Mouse (Mus musculus): ENCODE measurements around the gene Zscan22.
"Not testable (repeated sequence)": the region's sequence is repeated elsewhere in the genome, so short reads cannot be mapped to it uniquely, and the experiment has no call there.

Zscan22 gene

DNA sequence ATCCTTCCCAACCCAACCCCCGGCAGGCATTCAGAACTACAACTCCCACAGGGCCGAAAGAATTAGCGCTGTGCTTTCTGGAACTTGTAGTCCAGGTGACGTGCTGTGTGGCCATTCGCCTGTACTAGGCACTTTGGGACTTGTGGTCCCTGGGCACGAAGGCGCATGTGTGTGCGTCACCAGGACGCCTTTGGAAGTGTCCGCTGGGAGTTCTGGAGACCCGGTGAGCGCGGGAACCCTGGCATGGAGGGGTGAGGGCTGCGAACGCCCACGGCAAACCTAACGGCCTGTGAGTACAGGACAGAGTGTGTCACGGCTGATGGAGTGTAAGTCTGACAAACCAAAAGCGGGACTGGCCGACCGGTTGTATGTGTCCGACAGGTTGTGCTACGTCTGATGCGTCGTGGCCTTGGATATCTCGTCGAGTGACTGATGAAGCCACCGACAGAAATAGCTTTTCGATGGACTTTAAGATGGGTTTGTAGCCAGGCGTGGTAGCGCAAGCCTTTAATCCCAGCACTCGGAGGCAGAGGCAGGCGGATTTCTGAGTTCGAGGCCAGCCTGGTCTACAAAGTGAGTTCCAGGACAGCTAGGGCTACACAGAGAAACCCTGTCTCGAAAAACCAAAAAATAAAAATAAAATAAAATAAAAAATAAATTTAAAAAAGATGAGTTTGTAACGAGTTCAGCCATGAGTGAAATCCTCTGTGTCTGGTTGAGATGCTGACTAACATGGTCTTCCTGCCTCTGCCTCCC is at the start of gene Zscan22:
Gene Zscan22, plus strand, starts transcription at position 161 of the 756 bp plus-strand sequence.
- in situ Hi-C loops (cut with MseI, MboI), result no loop called here

- in situ Hi-C loops (cut with MseI, MboI), result no loop called here
These were observed 23.3 kb upstream of the Zscan22 start for GRCm38 (mm10) chr7:12874301-12874700.

- in situ Hi-C loops (cut with MseI, MboI), result no loop called here
These were observed 17.6 kb upstream of the Zscan22 start for GRCm38 (mm10) chr7:12880036-12880435.

DNA sequence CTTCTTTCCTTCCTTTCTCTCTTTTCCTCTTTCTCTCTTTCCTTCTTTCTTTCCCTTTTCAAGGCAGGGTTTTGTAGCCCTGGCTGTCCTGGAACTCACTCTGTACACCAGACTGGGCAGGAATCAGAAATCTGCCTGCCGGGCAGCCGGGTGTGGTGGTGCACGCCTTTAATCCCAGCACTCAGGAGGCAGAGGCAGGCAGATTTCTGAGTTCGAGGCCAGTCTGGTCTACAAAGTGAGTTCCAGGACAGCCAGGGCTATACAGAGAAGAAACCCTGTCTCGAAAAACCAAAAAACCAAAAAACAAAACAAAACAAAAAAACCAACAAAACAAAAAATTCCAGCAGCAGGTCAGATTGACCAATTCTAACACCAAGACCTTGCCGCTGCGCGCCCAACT is 17.1 kb upstream of the Zscan22 start:
- in situ Hi-C loops (cut with MseI, MboI), result not testable (repeated sequence)

DNA sequence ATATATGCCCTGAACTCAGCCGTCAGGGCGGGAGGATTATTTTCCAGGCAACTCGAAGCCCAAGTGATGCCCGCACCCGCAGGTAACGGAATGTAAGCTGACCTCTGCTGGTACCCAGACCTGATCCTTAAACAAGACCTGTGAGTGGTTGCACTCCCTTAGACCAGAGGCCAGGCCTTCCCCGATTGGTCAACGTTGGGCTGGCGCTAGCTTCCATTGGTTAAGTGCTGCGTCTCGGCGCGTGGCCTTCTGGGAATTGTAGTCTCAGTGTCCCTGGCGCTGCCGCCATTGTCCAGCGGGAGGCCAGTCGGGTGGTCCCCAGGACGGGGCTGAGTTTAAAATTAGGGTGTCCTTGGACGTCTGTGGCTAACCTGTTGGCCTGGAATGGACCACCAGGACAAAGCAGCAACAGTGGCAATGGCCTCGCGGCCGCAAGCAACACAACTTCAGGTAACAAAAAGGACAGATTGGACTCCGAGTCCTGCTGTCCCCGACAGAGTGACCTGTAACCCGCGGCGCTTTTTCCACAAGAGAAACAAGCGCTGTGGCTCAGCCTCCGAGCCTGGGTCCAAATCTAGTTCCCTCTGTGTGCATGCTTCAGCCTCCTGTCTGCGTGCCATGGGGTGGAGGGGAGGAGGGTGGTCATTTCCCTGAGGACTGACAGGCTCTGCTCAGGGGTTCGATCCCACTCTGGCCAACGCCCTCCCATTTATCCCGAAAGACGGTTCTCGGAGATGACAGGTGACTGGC is 16.5 kb upstream of the Zscan22 start, which contains the start of gene Zfp128:
Gene Zfp128, plus strand, starts transcription at position 267 of the 750 bp plus-strand sequence.
- in situ Hi-C loops (cut with MseI, MboI), result no loop called here

DNA sequence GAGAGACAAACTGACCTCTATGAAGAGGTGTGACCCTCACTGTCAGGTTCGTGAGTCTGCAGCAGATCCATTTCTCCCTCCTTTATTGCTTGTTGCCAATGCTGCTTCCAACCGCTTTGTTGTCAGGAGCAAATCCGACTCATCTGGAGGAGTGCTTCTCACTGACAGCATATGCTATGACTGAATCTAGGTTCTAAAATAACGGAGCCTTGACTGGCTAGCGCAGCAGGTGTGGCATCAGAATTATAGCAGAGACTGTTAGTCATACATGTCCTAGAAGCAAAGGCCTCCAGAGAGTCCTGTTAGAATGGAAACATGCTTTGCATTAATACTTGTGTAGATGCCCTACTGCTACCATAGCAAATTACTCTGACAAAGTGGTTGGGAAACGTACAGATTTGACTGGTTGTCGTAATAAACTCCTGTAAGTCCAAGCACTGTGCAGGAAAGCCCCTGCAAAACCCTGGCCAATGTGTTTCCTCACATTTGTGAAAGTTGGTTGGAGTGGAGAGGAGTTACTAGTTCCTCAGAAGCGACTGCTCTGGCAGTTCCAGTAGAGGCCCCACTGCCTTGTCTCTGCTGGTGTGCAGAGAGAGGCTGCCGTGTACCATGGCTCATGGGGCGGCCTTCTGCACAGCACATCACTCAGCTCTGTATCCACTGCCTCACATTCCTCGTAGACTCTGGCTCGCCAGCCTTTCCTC is 10.9 kb upstream of the Zscan22 start:
- in situ Hi-C loops (cut with MseI, MboI), result no loop called here

DNA sequence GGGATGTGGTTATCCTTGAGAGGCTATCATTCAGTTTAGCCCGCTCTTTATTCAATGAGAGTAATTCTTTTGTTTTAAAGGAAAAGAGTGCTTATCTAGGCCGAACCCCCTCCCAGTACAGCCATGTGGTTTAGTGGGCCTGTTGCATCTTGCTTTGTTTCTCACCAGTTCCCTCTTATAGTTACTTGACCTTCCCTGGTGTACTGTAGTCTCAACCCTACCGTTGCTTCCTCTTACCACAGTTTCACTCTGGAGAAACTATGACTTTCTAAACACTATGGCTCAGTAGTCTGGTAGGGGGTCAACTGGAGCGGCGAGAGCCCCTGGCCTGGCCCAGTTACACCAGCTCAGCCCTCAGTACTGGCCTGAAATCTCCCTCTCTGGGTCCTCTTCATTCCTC is 10.0 kb upstream of the Zscan22 start:
- in situ Hi-C loops (cut with MseI, MboI), result no loop called here

DNA sequence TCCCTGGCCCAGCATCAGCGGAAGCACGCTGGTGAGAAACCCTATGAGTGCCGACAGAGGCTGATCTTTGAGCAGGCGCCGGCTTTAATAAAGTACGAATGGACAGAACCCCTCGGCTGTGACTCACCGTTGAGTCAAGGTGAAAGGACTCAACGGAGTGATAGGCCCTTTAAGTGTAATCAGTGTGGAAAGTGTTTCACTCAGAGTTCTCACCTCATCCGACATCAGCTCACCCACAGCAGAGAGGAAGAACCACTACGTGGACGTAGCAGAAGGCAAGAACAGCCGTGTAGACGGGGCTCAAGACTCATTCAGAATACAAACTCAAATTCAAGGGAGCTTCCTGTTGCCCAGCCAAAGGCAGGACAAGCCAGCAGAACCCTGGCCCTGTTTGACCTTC is 6.7 kb upstream of the Zscan22 start:
- in situ Hi-C loops (cut with MseI, MboI), result no loop called here

GRCm38 (mm10) chr7:12891334-12891733 is 6.3 kb upstream of the Zscan22 start:
- in situ Hi-C loops (cut with MseI, MboI), result no loop called here

DNA sequence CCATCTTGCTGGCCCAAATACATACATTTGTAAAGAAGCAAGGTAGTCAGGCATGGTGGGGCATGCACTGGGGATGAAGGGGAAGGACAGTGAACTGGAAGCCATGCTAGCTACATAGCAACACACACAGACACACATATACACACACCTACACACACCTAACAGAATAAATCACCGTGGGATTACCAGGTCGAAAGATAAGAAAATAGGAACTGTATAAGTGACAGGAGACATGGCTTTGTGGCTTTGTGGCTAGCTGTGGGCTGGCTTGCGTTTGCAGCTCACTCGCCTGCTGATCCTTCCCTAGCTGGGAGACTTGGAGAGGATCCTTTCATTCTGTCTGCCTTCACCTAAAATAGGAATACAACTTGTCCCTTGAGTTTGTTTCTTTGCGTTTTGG is 3.9 kb downstream of the Zscan22 start:
- in situ Hi-C loops (cut with MseI, MboI), result no loop called here

DNA sequence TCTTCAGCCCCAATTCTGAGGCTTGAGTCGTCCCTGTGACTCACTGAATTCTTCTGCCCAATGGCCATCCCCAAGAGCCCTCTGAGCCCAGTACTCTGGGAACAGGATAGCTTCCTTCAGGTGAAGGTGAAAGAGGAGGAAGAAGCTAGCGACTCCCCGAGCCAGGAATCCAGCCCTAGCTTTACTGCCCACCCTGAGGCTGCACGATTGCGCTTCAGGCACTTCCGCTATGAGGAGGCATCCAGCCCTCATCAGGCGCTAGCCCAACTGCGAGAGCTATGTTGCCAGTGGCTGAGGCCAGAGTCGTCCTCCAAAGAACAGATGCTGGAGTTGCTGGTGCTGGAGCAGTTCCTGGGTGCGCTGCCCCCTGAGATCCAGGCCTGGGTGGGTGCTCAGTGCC is 6.0 kb downstream of the Zscan22 start:
- in situ Hi-C loops (cut with MseI, MboI), result no loop called here

- in situ Hi-C loops (cut with MseI, MboI), result no loop called here
These were observed 7.5 kb downstream of the Zscan22 start for GRCm38 (mm10) chr7:12905146-12905545.

DNA sequence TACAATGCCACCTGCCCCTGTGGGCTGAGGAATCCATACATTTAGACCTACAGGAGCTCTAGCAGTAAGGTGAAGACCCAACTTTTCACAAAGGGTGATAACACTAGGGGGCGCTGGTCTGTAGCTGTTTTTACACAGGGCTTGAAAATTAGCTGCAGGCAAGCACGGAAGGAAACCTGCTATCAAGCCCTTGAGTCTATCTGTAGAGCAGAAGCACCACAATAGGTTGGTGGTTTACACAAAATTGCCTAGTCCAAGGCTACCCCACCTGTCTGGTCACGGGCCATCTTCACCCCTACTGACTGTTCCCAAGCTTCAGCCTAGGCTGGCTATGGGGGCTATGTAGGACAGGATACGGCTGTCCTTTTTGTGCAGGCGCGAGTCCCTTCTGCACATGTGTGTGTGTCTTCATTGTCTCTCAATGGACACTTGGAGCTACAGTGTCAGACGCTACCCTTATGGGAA is 11.9 kb downstream of the Zscan22 start:
- in situ Hi-C loops (cut with MseI, MboI), result no loop called here

DNA sequence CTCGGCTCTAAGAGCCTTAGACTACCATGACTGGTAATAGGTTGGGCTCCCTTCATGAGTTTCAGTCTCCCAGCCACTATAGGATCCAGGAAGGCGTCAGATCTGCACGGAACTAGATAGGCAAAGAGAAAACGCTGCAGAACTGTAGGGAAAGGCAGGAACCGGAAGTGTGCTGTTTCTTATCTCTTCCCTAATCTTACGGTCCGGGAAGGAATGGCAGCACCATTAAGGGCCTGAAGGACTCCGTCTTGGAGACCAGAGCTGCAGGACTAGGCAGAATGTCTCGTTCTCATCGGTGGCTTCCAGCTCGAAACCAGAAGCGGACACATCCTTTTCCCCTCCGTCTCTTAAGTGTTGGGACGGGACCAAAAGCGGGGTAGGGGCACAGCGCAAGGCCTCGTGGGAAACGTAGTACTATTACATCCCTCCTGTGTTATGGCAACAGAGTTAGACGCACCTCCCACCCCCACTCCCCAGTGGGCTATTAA is 12.6 kb downstream of the Zscan22 start:
- in situ Hi-C loops (cut with MseI, MboI), result no loop called here

DNA sequence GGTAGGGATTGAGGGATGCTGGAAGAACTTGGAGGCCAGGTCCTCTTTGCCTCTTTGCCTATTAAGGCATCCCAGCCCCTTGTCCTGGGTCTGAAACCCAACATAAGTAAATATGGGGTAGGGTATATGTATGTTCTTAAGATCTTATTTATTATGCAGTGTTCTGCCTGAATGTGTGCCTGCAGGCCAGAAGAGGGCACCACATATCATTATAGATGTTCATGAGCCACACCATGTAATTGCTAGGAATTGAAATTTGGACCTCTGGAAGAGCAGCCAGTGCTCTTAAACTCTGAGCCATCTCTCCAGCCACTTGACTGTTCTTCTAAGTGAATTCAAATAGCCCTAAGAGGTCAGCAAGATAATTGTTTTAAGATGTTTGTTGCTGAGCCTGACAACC is 15.9 kb downstream of the Zscan22 start:
- in situ Hi-C loops (cut with MseI, MboI), result no loop called here

- in situ Hi-C loops (cut with MseI, MboI), result not testable (repeated sequence)
These were observed 22.9 kb downstream of the Zscan22 start for GRCm38 (mm10) chr7:12920495-12920894.

DNA sequence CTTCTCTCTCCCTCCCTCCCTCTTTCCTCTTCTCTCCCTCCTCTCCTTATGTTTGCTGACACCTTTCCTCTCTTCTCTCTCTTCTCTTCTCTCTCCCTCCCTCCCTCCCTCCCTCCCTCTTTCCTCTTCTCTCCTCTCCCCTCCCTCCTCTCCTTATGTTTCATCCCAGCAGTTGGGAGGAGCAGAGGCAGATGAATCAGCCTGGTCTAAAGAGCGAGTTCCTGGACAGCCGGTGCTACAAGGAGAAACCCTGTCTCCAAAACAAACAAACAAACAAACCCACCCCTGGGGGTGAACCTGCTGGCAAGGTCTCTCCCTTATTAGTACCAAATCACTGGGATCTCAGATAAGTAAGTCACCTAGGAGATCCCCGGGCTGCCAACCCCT is 23.7 kb downstream of the Zscan22 start:
- in situ Hi-C loops (cut with MseI, MboI), result no loop called here

DNA sequence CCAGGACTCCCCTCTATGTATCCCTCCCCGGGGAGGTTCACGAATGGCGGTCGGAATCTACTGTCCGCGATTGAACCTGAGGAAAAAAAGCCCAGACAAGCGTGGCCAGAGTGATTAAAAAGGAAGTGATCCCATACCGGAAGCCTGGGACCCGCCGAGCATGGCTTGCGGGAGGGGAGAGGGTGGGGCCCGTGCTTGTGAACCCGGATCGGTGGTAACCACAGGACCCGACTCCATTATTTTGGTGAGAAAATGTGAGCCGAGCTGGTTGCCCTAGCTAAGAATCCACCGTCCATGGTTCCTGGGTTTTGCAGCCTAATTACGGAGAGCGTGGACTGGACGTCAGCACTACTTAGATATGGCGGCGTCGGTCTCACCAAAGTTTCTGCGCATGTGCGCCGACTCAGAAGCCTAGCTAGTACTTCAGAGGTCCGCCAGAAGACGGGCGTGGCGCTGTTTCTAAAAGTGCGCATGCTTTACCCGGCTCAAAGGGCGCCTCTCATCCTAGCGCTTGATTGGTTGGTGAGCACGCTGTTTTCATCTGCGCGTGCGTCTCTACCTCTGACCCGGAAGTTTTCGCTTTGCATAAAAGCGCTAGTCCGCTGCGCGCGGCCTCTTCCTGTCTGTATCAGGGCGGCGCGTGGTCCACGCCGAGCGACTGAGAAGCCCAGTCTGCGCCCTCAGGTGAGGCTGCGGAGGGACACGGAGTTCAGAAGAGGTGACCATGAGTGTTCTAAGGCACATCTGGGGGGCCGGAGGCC is 24.3 kb downstream of the Zscan22 start, which contains the start of gene Rps5:
Gene Rps5, plus strand, starts transcription at position 586 of the 761 bp plus-strand sequence.
- in situ Hi-C loops (cut with MseI, MboI), result no loop called here

DNA sequence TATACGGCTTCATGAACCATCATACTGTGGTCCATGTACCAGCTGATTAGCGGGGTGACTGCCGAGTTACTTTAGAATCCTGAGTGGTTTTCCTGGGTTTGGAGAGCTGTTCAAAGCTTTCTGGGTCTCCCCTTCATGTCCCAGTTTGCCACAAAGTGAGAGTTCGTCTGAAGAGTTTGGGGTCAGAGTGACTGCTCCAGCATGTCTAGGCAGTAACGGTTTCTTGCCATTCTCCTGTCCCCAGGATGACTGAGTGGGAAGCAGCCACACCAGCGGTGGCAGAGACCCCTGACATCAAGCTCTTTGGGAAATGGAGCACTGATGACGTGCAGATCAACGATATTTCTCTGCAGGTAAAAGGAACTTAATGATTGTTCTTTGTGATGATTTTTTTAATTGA is 25.1 kb downstream of the Zscan22 start:
- in situ Hi-C loops (cut with MseI, MboI), result no loop called here

- in situ Hi-C loops (cut with MseI, MboI), result no loop called here
These were observed 28.7 kb downstream of the Zscan22 start for GRCm38 (mm10) chr7:12926316-12926715.

- in situ Hi-C loops (cut with MseI, MboI), result no loop called here
These were observed 29.6 kb downstream of the Zscan22 start, which contains the start of gene Rnf225 for GRCm38 (mm10) chr7:12927191-12927680. TSS of gene Rnf225 (plus strand) at chr7:12927416.

Measured in mouse trophoblast stem cell (cell line).